Mouse (Mus musculus): ENCODE data around the gene Vash2. TPM values are rescaled to one million over a fixed set of nuclear protein-coding genes. Genes with fewer than 3 reads are reported as not detected.

Vash2 gene
- polyA plus RNA-seq, 1 experiment from 2014 or later, result 40.6 TPM

DNA sequence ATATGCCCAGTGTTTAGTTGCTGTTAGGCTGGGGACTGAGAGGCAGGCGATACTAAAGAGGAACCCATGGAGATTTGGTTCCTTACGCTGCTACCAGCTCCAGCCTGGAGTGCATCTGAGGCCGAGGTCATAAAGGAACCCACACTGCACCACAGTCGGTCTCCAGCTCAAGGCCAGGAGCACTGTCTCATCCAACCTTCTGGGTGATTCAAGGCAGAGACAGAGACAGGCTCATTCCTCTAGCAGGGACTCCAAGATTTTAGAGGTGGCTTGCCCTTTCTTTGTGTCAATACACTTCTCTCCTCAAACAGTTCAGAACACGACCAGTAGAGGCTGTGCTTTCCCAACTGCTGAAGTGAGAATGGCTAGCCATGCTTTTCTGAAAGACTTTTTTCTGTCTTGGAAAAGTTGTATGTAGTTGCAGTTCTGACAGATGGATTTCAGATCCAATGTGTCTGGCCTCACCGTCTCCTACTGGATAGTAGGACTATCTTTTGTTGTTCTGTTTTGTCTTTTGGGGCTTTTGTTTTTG, 17.3 kb upstream of the Vash2 start:
- H3K4me1 ChIP-seq (ENCODE audit: insufficient read depth), result no peaks in the 10 kb centered on the region
- peak; percentile 53 for TF ChIP-seq CTCF (IDR thresholded peaks at IDR 0.05; ENCODE audit: low read depth)
- H3K9me3 ChIP-seq (ENCODE audit: low read depth, low read length), result 0 out of 2 replicates have a peak, but pooled peaks cover 4% of the 10 kb centered on the region
- DNase-seq (peak; percentile 32), ATAC-seq (ENCODE audit: insufficient read depth) (no peak)
- H3K36me3 ChIP-seq (ENCODE audit: insufficient read depth), result no peaks in the 10 kb centered on the region
- H3K27ac ChIP-seq (ENCODE audit: low read depth), result no peak overlapping the region
- H3K4me3 ChIP-seq (ENCODE audit: low read depth, low read length), result no peak overlapping the region
- H3K27me3 ChIP-seq (ENCODE audit: insufficient read depth, low read length), result no peaks in the 10 kb centered on the region
- no peak overlapping the region for H3K9ac ChIP-seq
- H3K4me2 ChIP-seq, result no peak overlapping the region
- 69% methylated on average over 6 of the region's 6 CpGs for WGBS

GRCm38 (mm10) chr1:190995548-190995947, 16.5 kb upstream of the Vash2 start:
- Histone ChIP-seq H3K27ac (ENCODE audit: low read depth) (no peak overlapping the region), H3K4me1 (ENCODE audit: insufficient read depth) (no peaks in the 10 kb centered on the region), H3K4me2 (no peak overlapping the region), H3K9ac (no peak overlapping the region), H3K27me3 (ENCODE audit: insufficient read depth, low read length) (no peaks in the 10 kb centered on the region), H3K9me3 (ENCODE audit: low read depth, low read length) (0 out of 2 replicates have a peak, but pooled peaks cover 4% of the 10 kb centered on the region), H3K36me3 (ENCODE audit: insufficient read depth) (no peaks in the 10 kb centered on the region), H3K4me3 (ENCODE audit: low read depth, low read length) (no peak overlapping the region)
- WGBS, result 49% methylated on average over 7 of the region's 7 CpGs
- DNase-seq (peak; percentile 80), ATAC-seq (ENCODE audit: insufficient read depth) (no peak)
- no peak for TF ChIP-seq CTCF (IDR thresholded peaks at IDR 0.05; ENCODE audit: low read depth)

GRCm38 (mm10) chr1:190989437-190990082, 10.5 kb upstream of the Vash2 start:
- Histone ChIP-seq H3K27ac (ENCODE audit: low read depth) (no peak overlapping the region), H3K4me2 (no peak overlapping the region), H3K36me3 (ENCODE audit: insufficient read depth) (no peaks in the 10 kb centered on the region), H3K4me1 (ENCODE audit: insufficient read depth) (no peaks in the 10 kb centered on the region), H3K27me3 (ENCODE audit: insufficient read depth, low read length) (no peaks in the 10 kb centered on the region), H3K9ac (no peak overlapping the region), H3K4me3 (ENCODE audit: low read depth, low read length) (no peak overlapping the region), H3K9me3 (ENCODE audit: low read depth, low read length) (no peaks in the 10 kb centered on the region)
- 76% methylated on average over 9 of the region's 9 CpGs for WGBS
- peak; percentile 40; the same call in 1 of the 2 replicates for TF ChIP-seq CTCF (IDR thresholded peaks at IDR 0.05; ENCODE audit: low read depth)
- ATAC-seq (ENCODE audit: insufficient read depth) (no peak), DNase-seq (no peak)

- DNase-seq, result no peak
- Histone ChIP-seq H3K4me2 (no peak overlapping the region), H3K9me3 (ENCODE audit: low read depth, low read length) (no peaks in the 10 kb centered on the region), H3K27ac (ENCODE audit: low read depth) (no peak overlapping the region), H3K9ac (no peak overlapping the region), H3K4me1 (ENCODE audit: insufficient read depth) (peaks cover 13% of the 10 kb centered on the region), H3K36me3 (ENCODE audit: insufficient read depth) (no peaks in the 10 kb centered on the region), H3K4me3 (ENCODE audit: low read depth, low read length) (no peak overlapping the region), H3K27me3 (ENCODE audit: insufficient read depth, low read length) (no peaks in the 10 kb centered on the region)
- no peak for TF ChIP-seq CTCF (IDR thresholded peaks at IDR 0.05; ENCODE audit: low read depth)
- 78% methylated on average over 4 of the region's 4 CpGs for WGBS
- no peak for ATAC-seq (ENCODE audit: insufficient read depth)
These were observed 2.3 kb upstream of the Vash2 start for GRCm38 (mm10) chr1:190981412-190981811.

DNA sequence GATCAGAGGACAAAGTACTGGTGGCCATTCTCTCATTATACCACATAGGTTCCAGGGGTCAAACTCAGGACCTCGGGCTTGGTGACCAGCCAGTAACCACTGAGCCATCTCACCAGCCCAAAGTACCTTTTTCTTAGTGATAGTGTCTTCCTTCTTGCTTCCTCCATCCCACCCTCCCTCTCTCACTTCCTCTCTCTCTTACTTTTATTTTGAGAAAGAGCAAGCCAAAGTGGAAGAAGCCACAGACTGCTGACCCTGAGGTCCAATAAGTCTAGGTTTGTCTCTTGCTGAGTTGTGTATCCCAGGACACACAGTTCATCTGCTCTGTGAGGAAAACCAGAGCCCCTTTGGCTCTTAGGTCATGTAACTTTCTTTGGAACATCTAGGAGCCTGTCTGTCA, 1.4 kb upstream of the Vash2 start:
- Histone ChIP-seq H3K27ac (ENCODE audit: low read depth) (no peak overlapping the region), H3K36me3 (ENCODE audit: insufficient read depth) (no peaks in the 10 kb centered on the region; the same call in 1 of the 2 replicates), H3K27me3 (ENCODE audit: insufficient read depth, low read length) (no peaks in the 10 kb centered on the region), H3K4me1 (ENCODE audit: insufficient read depth) (peaks cover 13% of the 10 kb centered on the region), H3K4me2 (no peak overlapping the region), H3K9me3 (ENCODE audit: low read depth, low read length) (no peaks in the 10 kb centered on the region), H3K4me3 (ENCODE audit: low read depth, low read length) (no peak overlapping the region), H3K9ac (no peak overlapping the region)
- ATAC-seq (ENCODE audit: insufficient read depth), result no peak
- WGBS, result 89% methylated on average over 1 of the region's 1 CpGs
- no peak for DNase-seq
- TF ChIP-seq CTCF (IDR thresholded peaks at IDR 0.05; ENCODE audit: low read depth), result no peak

DNA sequence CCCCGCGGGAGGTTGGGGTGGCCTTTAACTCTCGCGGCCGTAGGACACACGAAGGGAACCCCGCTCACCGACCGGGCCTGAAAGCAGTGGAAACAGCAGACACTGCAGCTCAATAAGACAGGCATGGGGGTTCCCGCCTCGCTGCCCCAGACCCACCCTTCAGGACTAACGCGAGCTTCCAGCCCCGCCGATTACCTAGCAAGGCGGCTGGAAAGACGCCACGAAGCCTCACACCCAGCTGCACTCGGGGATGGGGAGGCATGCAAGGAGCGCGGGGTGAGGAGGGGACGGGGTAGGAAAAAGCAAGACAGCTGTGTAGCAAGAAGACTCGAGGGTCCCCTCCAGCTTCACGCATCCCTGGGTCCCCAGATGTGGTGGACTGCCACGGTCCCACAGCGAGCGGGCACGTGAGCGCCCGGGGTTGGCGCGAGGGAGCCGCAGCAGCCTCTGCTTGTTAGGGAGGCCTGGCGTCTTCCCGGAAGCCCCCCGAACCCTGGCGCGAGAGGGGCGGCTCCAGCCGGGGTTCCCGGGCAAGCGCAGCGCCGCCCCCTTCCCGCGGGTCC, 504 bp downstream of the Vash2 start:
- H3K4me1 ChIP-seq (ENCODE audit: insufficient read depth), result peaks cover 13% of the 10 kb centered on the region
- peak overlapping the region; percentile 98 for H3K4me2 ChIP-seq
- peak overlapping the region; percentile 87 for H3K9ac ChIP-seq
- DNase-seq, result peak; percentile 64
- no peaks in the 10 kb centered on the region for H3K27me3 ChIP-seq (ENCODE audit: insufficient read depth, low read length)
- 0% methylated on average over 38 of the region's 46 CpGs for WGBS
- no peak for TF ChIP-seq CTCF (IDR thresholded peaks at IDR 0.05; ENCODE audit: low read depth)
- peaks cover 17% of the 10 kb centered on the region; the same call in 1 of the 2 replicates for H3K36me3 ChIP-seq (ENCODE audit: insufficient read depth)
- peak overlapping the region; percentile 67 for H3K4me3 ChIP-seq (ENCODE audit: low read depth, low read length)
- peak; percentile 73 for ATAC-seq (ENCODE audit: insufficient read depth)
- H3K9me3 ChIP-seq (ENCODE audit: low read depth, low read length), result no peaks in the 10 kb centered on the region
- H3K27ac ChIP-seq (ENCODE audit: low read depth), result peak overlapping the region; percentile 92

GRCm38 (mm10) chr1:190978001-190978400, 1.1 kb downstream of the Vash2 start:
- H3K4me1 ChIP-seq (ENCODE audit: insufficient read depth), result peaks cover 13% of the 10 kb centered on the region
- H3K4me2 ChIP-seq, result peak overlapping the region; percentile 98
- peak overlapping the region; percentile 87 for H3K9ac ChIP-seq
- TF ChIP-seq CTCF (IDR thresholded peaks at IDR 0.05; ENCODE audit: low read depth), result no peak
- H3K9me3 ChIP-seq (ENCODE audit: low read depth, low read length), result no peaks in the 10 kb centered on the region
- peaks cover 23% of the 10 kb centered on the region; the same call in 1 of the 2 replicates for H3K36me3 ChIP-seq (ENCODE audit: insufficient read depth)
- no peaks in the 10 kb centered on the region for H3K27me3 ChIP-seq (ENCODE audit: insufficient read depth, low read length)
- ATAC-seq (ENCODE audit: insufficient read depth) (no peak), DNase-seq (peak; percentile 54)
- H3K4me3 ChIP-seq (ENCODE audit: low read depth, low read length), result peak overlapping the region; percentile 67
- 2% methylated on average over 22 of the region's 22 CpGs for WGBS
- H3K27ac ChIP-seq (ENCODE audit: low read depth), result no peak overlapping the region
